Mouse (Mus musculus) embryonic fibroblast, embryonic 13.5 days (primary cell): Measurements from ENCODE around the gene Atoh7.

Experiments
- CTCF ChIP-seq: IDR thresholded peaks from 2 replicates; pipeline ENCODE4 v1.5.1; 2011; ENCODE audit warnings: mild to moderate bottlenecking, control low read depth, low read length, moderate library complexity, borderline replicate concordance; ENCODE audit not compliant: insufficient read depth
- POLR2A ChIP-seq: IDR thresholded peaks from 2 replicates; pipeline ENCODE4 v1.6.1; 2011; ENCODE audit warnings: low read depth, mild to moderate bottlenecking, control low read depth, low read length, moderate library complexity

GRCm38 (mm10) chr10:63124016-63124415, 24.6 kb downstream of the Atoh7 start:
- TF ChIP-seq CTCF (no peak), POLR2A (no peak)
